Mouse (Mus musculus) CH12.LX (cell line): Measurements from ENCODE around the gene Dennd1a. TPM values are rescaled to one million over a fixed set of nuclear protein-coding genes. Genes with fewer than 3 reads are reported as not detected.

ENCODE experiments used
- DNase-seq: peaks from one replicate; pipeline ENCODE4 v3.0.0-alpha.2; 2013; ENCODE audit errors: extremely low read depth
- H3K27ac ChIP-seq: 2 replicates; pipeline ENCODE4 v1.5.1; 2012; ENCODE audit warnings: low read depth, mild to moderate bottlenecking, control low read depth, moderate library complexity; ENCODE audit not compliant: insufficient read depth
- H3K27me3 ChIP-seq: replicated peaks from 2 replicates; pipeline ENCODE3; 2012; ENCODE audit warnings: inconsistent platforms
- H3K36me3 ChIP-seq, 2 experiments: replicated peaks in 1 of 2; 2 replicates each; pipeline versions ENCODE3 to v1.6.1; 2012; ENCODE audit warnings: inconsistent platforms in 1 of 2, low read length in 1 of 2, mild to moderate bottlenecking in 1 of 2, mixed read lengths in 1 of 2, moderate library complexity in 1 of 2; ENCODE audit not compliant: control insufficient read depth in 1 of 2, insufficient read depth in 1 of 2
- H3K4me1 ChIP-seq, 2 experiments: 2 replicates each; pipeline ENCODE4 v1.6.1; 2012; ENCODE audit warnings: inconsistent platforms in 1 of 2, moderate library complexity in 1 of 2; ENCODE audit not compliant: insufficient read depth in 2 of 2, control insufficient read depth in 1 of 2
- H3K4me2 ChIP-seq: 2 replicates; pipeline ENCODE4 v1.6.1; 2012; ENCODE audit warnings: low read depth, mild to moderate bottlenecking, control low read depth; ENCODE audit not compliant: poor library complexity, insufficient read depth, severe bottlenecking
- H3K4me3 ChIP-seq, 3 experiments: fragments of 150-350 bp in 1 of 3; sonication (generic) in 1 of 3; replicated peaks in 1 of 3; 2 replicates each; pipeline versions ENCODE3 to v1.5.1; 2011 to 2012; ENCODE audit warnings: low read depth in 2 of 3, low read length in 2 of 3, mild to moderate bottlenecking in 2 of 3, moderate library complexity in 2 of 3, control low read depth in 1 of 3, improper control_type of control experiment in 1 of 3, inconsistent platforms in 1 of 3, mixed read lengths in 1 of 3; ENCODE audit not compliant: poor library complexity in 1 of 3
- H3K79me2 ChIP-seq: replicated peaks from 2 replicates; pipeline ENCODE4 v1.6.1; 2012; ENCODE audit warnings: mild to moderate bottlenecking, moderate library complexity; ENCODE audit not compliant: control insufficient read depth, poor library complexity, insufficient read depth, severe bottlenecking; ENCODE audit errors: extremely low read depth
- H3K9ac ChIP-seq: 2 replicates; pipeline ENCODE4 v1.6.1; 2012; ENCODE audit warnings: low read depth, mild to moderate bottlenecking, control low read depth, moderate library complexity; ENCODE audit not compliant: insufficient read depth
- H3K9me3 ChIP-seq: replicated peaks from 2 replicates; pipeline ENCODE3; 2012; ENCODE audit warnings: low read length, inconsistent platforms, mixed read lengths
- BHLHE40 ChIP-seq: IDR thresholded peaks from 2 replicates; pipeline ENCODE4 v1.6.1; 2011; ENCODE audit warnings: mild to moderate bottlenecking, low read depth, low read length, improper control_type of control experiment
- CHD2 ChIP-seq: IDR thresholded peaks from 2 replicates; pipeline ENCODE4 v1.6.1; 2011; ENCODE audit warnings: low read length, improper control_type of control experiment
- CTCF ChIP-seq, 2 experiments: IDR thresholded peaks in 1 of 2; conservative IDR thresholded peaks in 1 of 2; 2 replicates each; pipeline ENCODE4 v1.5.1; 2011 to 2012; ENCODE audit warnings: low read depth in 2 of 2, low read length in 2 of 2, improper control_type of control experiment in 1 of 2, inconsistent platforms in 1 of 2, mild to moderate bottlenecking in 1 of 2, moderate library complexity in 1 of 2
- HCFC1 ChIP-seq: IDR thresholded peaks from 2 replicates; pipeline ENCODE4 v1.6.1; 2012; ENCODE audit warnings: low read depth, mild to moderate bottlenecking, inconsistent platforms, low read length, improper control_type of control experiment
- IRF4 ChIP-seq: IDR thresholded peaks from 2 replicates; pipeline ENCODE4 v1.6.1; 2014; ENCODE audit warnings: low read depth, mild to moderate bottlenecking, inconsistent platforms, low read length, improper control_type of control experiment
- JUN ChIP-seq: IDR thresholded peaks from 2 replicates; pipeline ENCODE4 v1.6.1; 2011; ENCODE audit warnings: low read depth, mild to moderate bottlenecking, low read length, improper control_type of control experiment, moderate library complexity; ENCODE audit not compliant: insufficient read depth
- JUND ChIP-seq: conservative IDR thresholded peaks from 2 replicates; pipeline ENCODE4 v1.6.1; 2011; ENCODE audit warnings: low read depth, low read length, improper control_type of control experiment
- KAT2A ChIP-seq: IDR thresholded peaks from 2 replicates; pipeline ENCODE4 v1.6.1; 2012; ENCODE audit warnings: low read length, improper control_type of control experiment, inconsistent platforms; ENCODE audit not compliant: insufficient replicate concordance
- MAFK ChIP-seq: IDR thresholded peaks from 2 replicates; pipeline ENCODE4 v1.6.1; 2011; ENCODE audit warnings: low read length, improper control_type of control experiment; ENCODE audit not compliant: insufficient replicate concordance
- MAX ChIP-seq: IDR thresholded peaks from 2 replicates; pipeline ENCODE4 v1.6.1; 2011; ENCODE audit warnings: low read length, improper control_type of control experiment
- MAZ ChIP-seq: IDR thresholded peaks from 2 replicates; pipeline ENCODE4 v1.6.1; 2012; ENCODE audit warnings: low read depth, mild to moderate bottlenecking, inconsistent platforms, low read length, improper control_type of control experiment, moderate library complexity
- MEF2A ChIP-seq: IDR thresholded peaks from 2 replicates; pipeline ENCODE4 v1.6.1; 2014; ENCODE audit warnings: low read depth, mild to moderate bottlenecking, inconsistent platforms, low read length, improper control_type of control experiment, borderline replicate concordance
- MYC ChIP-seq: IDR thresholded peaks from 2 replicates; pipeline ENCODE4 v1.6.1; 2011; ENCODE audit warnings: low read depth, mild to moderate bottlenecking, improper control_type of control experiment, low read length
- NELFE ChIP-seq: IDR thresholded peaks from 2 replicates; pipeline ENCODE4 v1.6.1; 2011; ENCODE audit warnings: low read depth, low read length, improper control_type of control experiment
- NRF1 ChIP-seq: IDR thresholded peaks from 2 replicates; pipeline ENCODE4 v1.6.1; 2014; ENCODE audit warnings: low read depth, mild to moderate bottlenecking, inconsistent platforms, low read length, improper control_type of control experiment, moderate library complexity
- RAD21 ChIP-seq: IDR thresholded peaks from 2 replicates; pipeline ENCODE4 v1.6.1; 2011; ENCODE audit warnings: low read depth, mild to moderate bottlenecking, low read length, improper control_type of control experiment, moderate library complexity
- RCOR1 ChIP-seq: conservative IDR thresholded peaks from 2 replicates; pipeline ENCODE4 v1.6.1; 2012; ENCODE audit warnings: low read depth, mild to moderate bottlenecking, inconsistent platforms, low read length, improper control_type of control experiment
- SIN3A ChIP-seq: IDR thresholded peaks from 2 replicates; pipeline ENCODE4 v1.6.1; 2012; ENCODE audit warnings: low read length, improper control_type of control experiment, inconsistent platforms
- SMC3 ChIP-seq: IDR thresholded peaks from 2 replicates; pipeline ENCODE4 v1.6.1; 2011; ENCODE audit warnings: low read depth, low read length, improper control_type of control experiment
- TBP ChIP-seq: conservative IDR thresholded peaks from 2 replicates; pipeline ENCODE4 v1.6.1; 2011; ENCODE audit warnings: low read depth, low read length, improper control_type of control experiment
- UBTF ChIP-seq: IDR thresholded peaks from 2 replicates; pipeline ENCODE4 v1.6.1; 2012; ENCODE audit warnings: low read depth, mild to moderate bottlenecking, inconsistent platforms, low read length, improper control_type of control experiment, moderate library complexity
- ZC3H11A ChIP-seq: IDR thresholded peaks from 2 replicates; pipeline ENCODE4 v1.6.1; 2012; ENCODE audit warnings: low read depth, mild to moderate bottlenecking, inconsistent platforms, low read length, improper control_type of control experiment
- ZKSCAN1 ChIP-seq: IDR thresholded peaks from 2 replicates; pipeline ENCODE4 v1.6.1; 2012; ENCODE audit warnings: low read depth, inconsistent platforms, low read length, improper control_type of control experiment, borderline replicate concordance
- ZNF384 ChIP-seq: IDR thresholded peaks from 2 replicates; pipeline ENCODE4 v1.6.1; 2012; ENCODE audit warnings: low read depth, low read length, improper control_type of control experiment, inconsistent platforms
- dilution Hi-C: fragments of 300-500 bp; cut with MboI; formaldehyde crosslinking; loops from 2 replicates; pipeline ENCODE4 v1.14.3; 2020; ENCODE audit warnings: low sequenced_read_pairs; ENCODE audit not compliant: extremely low pct_unique_long_range_greater_than_20kb, extremely low pct_ligation_motif_present
- in situ Hi-C: fragments of 300-500 bp; cut with MboI; formaldehyde crosslinking; loops from 3 replicates; pipeline ENCODE4 v1.14.3; 2019; ENCODE audit warnings: low sequenced_read_pairs, low pct_ligation_motif_present, low pct_unique_long_range_greater_than_20kb, mixed read lengths
- polyA plus RNA-seq: library from polyadenylated mRNA; unstranded; fragments of >175 nt; gene quantifications from 2 replicates; pipeline ENCODE4 v1.2.1, GENCODE M21; 2012; ENCODE audit warnings: low read depth; ENCODE audit not compliant: insufficient read length
- total RNA-seq, 2 experiments: library from RNA; depleted of rRNA; stranded (reverse); fragments of 300-350 nt in 1 of 2; fragments of >200 nt in 1 of 2; gene quantifications; 2 replicates each; pipeline ENCODE4 v1.2.3; 2012 to 2014

Gene Dennd1a
- total and polyA plus RNA-seq, 3 experiments = 2.7 to 7.3 (median 4.3) TPM

DNA sequence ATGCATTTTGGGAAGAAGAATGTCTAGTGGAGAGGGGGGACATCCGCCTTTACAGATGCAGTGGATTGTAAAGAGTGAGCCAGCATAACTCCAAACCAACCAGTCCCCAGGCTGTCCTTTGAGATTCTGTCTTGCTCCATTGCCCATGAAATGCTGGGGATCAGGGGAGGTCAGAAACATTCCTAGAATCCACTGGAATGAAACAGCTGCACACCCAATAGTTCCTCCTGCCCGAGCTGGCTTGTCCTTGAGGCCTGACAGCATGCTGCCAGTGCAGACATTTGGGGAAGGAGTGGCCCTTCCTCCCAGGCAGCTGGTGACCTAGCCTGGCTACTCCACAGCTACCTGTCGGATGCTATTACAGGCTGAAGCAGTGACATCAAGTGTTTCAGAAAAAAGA is 246.3 kb downstream of the Dennd1a start:
- Histone ChIP-seq H3K79me2 (no peaks in the 10 kb centered on the region), H3K9me3 (no peaks in the 10 kb centered on the region), H3K4me3 (no peak overlapping the region), H3K27me3 (no peaks in the 10 kb centered on the region), H3K4me2 (no peak overlapping the region), H3K27ac (no peak overlapping the region), H3K9ac (no peak overlapping the region), H3K4me1 (peaks cover 0 to 3% of the 10 kb centered on the region in 2 experiments; a peak in 1 of 4 replicates), H3K36me3 (peaks cover 0 to 6% of the 10 kb centered on the region in 2 experiments)
- TF ChIP-seq NELFE = no peak
- no peak for TF ChIP-seq ZNF384
- no peak for TF ChIP-seq JUND
- no peak for TF ChIP-seq NRF1
- no peak for TF ChIP-seq JUN
- no peak for TF ChIP-seq UBTF
- no peak for TF ChIP-seq MAFK
- TF ChIP-seq MAX = no peak
- TF ChIP-seq SIN3A = no peak
- no peak for TF ChIP-seq TBP
- no peak for TF ChIP-seq HCFC1
- no peak for TF ChIP-seq MAZ
- TF ChIP-seq ZC3H11A = no peak
- TF ChIP-seq MEF2A = no peak
- no peak for TF ChIP-seq KAT2A
- no peak for TF ChIP-seq BHLHE40
- no peak for TF ChIP-seq IRF4
- no peak for TF ChIP-seq ZKSCAN1
- TF ChIP-seq MYC = no peak
- dilution Hi-C loops = no loop called here
- in situ Hi-C loops = no loop called here
- DNase-seq = no peak

DNA sequence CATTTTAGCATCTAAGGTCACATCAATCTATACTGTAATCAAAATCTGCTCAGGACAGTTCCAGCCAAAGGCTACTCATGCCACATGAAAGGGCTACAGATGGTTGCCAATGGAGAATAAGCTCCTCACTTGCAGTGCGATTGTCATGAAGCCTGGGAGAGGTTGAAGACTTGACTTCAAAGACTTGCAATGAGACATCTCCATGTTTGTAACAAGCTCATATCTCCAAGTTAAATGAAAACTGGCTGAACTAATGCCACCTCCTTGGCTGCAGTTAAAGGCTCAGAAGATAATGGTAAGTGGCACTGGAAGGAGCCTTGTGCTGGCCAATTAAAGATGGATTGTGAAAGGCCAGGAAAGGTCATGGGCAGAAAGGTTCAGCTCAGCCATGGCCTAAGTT is 247.6 kb downstream of the Dennd1a start:
- Histone ChIP-seq H3K27ac (no peak overlapping the region), H3K36me3 (peaks cover 0 to 6% of the 10 kb centered on the region in 2 experiments), H3K9me3 (no peaks in the 10 kb centered on the region), H3K9ac (no peak overlapping the region), H3K79me2 (no peaks in the 10 kb centered on the region), H3K4me2 (no peak overlapping the region), H3K27me3 (no peaks in the 10 kb centered on the region), H3K4me3 (no peak overlapping the region), H3K4me1 (peaks cover 0 to 3% of the 10 kb centered on the region in 2 experiments; a peak in 1 of 4 replicates)
- in situ Hi-C loops = no loop called here
- TF ChIP-seq CTCF (conservative IDR thresholded peaks at IDR 0.05 in 1 of 2, IDR thresholded peaks at IDR 0.05 in 1 of 2; ENCODE audit: low read depth in 2 of 2, low read length in 2 of 2) = no peak
- TF ChIP-seq CHD2 = no peak
- TF ChIP-seq SIN3A = no peak
- TF ChIP-seq RCOR1 = no peak
- no peak for TF ChIP-seq SMC3
- TF ChIP-seq RAD21 = no peak
- TF ChIP-seq HCFC1 = no peak
- no peak for TF ChIP-seq MYC
- no peak for TF ChIP-seq MEF2A
- DNase-seq = no peak
- dilution Hi-C loops = no loop called here
